Mouse (Mus musculus) spleen, embryonic (tissue): ENCODE data around the gene Gpr183.

Experiments used
- CTCF ChIA-PET: fragments of 350-600 bp; sonication (Branson Sonifier 250); formaldehyde crosslinking; loops from one replicate; lab custom pipeline; 2022; lab: Charles Lee

Gene Gpr183

DNA sequence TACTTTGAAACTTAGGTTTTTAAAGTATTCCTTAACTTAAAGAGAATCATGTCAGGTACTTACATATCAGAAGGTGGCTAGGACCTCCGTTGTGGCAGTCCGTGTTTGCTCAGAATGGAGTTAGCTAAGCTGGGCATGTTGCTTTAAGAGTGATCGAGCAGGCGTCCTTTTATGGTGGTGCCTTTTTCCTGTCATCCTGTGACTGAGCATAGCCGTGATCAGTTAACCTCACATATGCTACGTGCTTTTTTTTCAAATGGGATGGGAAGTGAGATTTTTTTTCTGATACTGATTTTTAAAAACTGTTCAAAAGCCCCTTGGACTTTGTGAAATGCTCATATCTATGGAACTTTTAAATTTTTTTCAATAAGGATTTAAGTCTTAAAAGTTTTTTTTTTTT lies at the start of gene Gpr183:
Gene Gpr183, minus strand, starts transcription at position 206 of the 400 bp plus-strand sequence.
- CTCF ChIA-PET, result interaction anchor here (0.6 to 2.0 kb wide), 7 partner anchors 14 to 224 kb away, joined by 3 to 22 read pairs (median 5); no protein-coding TSS in a partner anchor

DNA sequence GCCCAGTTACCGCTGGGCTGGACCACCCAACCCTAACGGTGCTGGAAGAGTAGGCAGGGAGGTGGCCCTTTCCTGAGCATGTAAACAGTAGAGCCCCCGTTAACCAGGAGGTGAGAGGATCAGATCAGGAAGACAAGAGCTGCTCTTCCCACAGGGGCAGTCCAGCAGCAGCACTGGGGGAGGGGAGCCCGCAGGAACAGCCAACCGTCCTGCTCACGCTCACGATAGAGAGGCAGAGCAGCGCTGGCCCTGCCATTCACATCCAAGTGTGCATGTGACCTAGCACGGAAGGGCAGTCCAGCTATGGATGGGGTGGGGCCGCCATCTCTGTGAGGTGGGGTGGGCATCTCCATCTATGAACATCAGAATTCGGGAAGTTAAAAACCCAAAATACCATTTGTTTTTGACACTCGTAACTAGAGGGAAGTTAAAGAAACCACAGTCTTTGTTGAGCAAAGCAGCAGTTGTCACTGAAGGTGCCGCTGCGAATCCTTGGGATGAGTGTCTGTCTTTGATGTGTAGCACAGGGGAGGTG lies 48.5 kb upstream of the Gpr183 start:
- CTCF ChIA-PET, result interaction anchor here (1.1 to 1.3 kb wide), 2 partner anchors 12 to 50 kb away, joined by 3 read pairs; no protein-coding TSS in a partner anchor

DNA sequence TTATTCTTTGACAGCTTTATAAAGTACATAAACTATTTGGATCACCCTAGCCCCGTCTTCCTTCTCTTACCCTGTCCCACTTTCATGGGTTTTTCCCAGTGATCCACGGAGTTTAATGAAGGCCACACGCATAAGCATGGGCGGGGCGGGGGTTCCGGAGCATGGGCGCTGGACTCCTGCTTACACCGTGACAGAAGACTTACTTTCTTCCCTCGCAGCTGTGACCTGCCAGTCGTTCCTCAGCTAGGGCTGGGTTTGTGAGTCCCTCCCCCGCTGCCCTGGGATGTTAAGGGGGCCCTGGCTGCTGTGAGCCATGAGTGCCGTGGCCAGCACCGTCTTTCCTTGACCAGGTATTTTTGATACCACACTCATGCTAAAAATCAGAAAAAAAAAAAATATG lies 47.8 kb upstream of the Gpr183 start:
- CTCF ChIA-PET, result interaction anchor here (1.3 kb wide), 1 partner anchor 49 kb away, joined by 3 read pairs; no protein-coding TSS in a partner anchor

DNA sequence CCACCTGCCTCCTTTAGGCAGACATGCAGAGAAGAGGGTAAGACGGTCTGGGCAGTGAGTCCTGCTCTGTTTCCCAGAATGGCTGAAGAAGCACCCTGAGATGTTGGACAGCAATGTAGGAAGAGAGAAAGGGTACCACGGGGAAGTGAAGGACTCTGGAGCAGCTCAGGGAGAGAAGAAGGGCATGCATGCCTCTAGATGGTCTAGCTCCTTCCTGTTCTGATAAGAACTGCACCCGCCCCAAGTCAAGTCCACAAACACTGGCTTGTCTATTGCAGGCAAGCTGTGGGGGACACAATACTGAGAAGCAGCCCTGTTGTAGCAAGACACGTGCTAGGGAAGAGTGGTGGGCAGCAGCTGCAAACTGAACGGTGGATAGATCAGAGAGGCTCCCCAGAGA lies 47.2 kb upstream of the Gpr183 start:
- CTCF ChIA-PET, result interaction anchor here (1.3 kb wide), 1 partner anchor 48 kb away, joined by 3 read pairs; no protein-coding TSS in a partner anchor

DNA sequence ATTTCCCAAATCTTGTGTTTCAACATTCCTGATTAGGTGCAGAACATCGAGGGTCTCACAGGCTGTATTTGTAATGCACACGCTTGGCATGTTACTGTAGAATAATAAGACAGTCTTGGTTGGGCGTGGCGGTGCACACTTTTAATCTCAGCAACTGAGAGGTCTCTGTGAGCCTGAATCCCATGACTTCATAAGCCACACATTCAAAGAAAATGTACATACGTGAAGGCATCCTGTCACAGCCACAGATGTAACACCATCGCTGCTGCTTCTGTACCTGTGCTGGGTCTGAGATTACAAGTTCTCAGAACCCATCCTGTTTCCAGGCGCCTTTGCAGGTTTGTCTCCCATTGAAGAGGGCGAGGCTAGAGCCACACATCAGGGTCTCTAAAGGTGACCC lies 46.8 kb upstream of the Gpr183 start:
- CTCF ChIA-PET, result no interaction called here

DNA sequence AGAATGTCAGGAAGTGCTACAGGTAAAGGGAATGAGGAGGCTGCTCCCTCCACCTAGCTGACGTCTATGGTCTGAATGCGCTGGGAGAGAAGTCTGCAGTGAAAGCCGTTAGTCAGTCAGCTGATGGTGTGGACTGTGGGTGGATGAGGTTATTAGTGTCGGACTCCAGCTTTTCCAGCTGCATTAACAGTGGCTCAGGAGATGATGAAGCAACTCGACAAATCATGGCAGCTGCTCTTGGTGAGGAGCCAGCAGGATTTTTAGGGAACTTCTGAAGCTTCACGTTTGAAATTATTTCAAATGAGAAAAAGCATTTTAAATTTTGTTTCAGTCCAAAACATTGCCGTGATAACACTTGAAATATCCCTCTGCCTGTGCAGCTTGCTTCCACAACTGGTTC lies 45.3 kb upstream of the Gpr183 start:
- CTCF ChIA-PET, result interaction anchor here (0.8 kb wide), 1 partner anchor 13 kb away, joined by 3 read pairs; no protein-coding TSS in a partner anchor

DNA sequence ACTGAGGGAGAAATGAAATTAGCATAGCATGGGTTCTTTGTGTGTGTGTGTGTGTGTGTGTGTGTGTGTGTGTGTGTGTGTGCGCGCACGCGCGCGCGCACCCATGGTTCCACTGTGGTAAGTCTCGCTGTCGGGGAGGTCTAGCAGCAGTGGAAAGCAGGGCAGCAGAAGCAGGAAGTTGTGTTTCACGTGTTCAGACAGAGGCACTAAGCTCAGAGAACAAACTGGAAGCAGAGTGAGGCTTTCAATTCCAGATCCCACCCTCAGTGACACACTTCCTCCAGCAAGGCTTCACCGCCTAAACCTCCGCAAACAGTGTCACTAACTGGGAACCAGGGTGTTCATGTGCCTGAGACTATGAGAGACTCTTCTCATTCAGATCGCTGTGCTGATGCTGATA lies 44.5 kb upstream of the Gpr183 start:
- CTCF ChIA-PET, result interaction anchor here (0.6 kb wide), 2 partner anchors 9 to 130 kb away, joined by 3 to 8 read pairs; no protein-coding TSS in a partner anchor

DNA sequence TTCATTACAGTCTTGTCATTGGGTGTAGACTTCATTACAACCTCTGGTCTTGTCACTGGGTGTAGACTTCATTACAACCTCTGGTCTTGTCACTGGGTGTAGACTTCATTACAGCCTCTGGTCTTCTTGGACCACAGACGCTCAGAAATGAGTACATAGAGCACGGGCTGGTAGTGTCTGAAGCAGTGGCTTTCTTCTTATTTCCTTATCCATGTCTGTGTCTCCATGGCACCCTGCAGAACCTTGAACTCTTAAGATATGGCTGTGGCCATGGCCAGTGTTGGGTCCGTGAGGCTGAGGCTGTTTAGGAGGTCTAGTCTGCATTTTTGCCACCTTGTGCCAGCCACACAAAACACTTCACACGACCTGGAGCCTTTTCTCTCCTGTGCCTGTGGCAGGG lies 43.3 kb upstream of the Gpr183 start:
- CTCF ChIA-PET, result no interaction called here

DNA sequence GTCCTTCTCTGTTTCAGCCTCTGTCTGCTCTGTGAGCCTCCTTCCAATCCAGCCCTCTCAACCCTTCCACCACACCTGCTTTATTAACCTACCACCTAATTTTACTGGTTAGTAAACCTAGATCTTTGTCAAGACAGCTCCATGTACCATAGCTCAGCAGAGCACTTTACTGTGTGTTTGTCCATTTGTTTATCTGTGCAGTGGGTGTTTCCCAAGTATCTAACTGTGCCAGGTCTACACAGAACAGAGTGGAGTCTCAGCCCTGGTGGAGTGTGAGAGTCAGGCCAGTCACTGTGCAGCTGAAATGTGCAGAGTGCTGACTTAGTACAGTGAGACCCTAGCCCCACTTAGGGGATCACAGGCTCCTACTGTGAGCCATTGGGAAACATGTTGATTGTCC lies 38.8 kb upstream of the Gpr183 start:
- CTCF ChIA-PET, result no interaction called here

DNA sequence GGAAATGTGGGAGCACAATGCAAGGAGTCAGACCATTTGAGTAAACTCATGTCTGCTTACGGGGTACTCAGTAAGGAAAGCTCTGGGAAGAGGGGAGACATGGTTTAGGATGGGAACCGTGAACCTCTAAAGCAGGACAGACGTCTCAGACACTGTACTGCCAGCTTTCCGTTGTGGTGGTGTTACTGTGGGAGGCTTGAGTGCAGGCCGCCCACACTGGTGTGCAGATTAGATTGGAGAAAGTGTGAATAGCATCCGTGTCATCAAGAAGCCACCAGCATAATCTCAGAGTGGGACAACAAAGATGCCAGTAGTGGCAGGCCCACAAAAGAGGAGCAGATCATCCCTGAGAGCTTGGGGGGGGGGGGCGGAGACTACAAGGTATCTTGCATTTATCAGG lies 37.2 kb upstream of the Gpr183 start:
- CTCF ChIA-PET, result interaction anchor here (0.5 kb wide), 1 partner anchor 18 kb away, joined by 4 read pairs; no protein-coding TSS in a partner anchor

DNA sequence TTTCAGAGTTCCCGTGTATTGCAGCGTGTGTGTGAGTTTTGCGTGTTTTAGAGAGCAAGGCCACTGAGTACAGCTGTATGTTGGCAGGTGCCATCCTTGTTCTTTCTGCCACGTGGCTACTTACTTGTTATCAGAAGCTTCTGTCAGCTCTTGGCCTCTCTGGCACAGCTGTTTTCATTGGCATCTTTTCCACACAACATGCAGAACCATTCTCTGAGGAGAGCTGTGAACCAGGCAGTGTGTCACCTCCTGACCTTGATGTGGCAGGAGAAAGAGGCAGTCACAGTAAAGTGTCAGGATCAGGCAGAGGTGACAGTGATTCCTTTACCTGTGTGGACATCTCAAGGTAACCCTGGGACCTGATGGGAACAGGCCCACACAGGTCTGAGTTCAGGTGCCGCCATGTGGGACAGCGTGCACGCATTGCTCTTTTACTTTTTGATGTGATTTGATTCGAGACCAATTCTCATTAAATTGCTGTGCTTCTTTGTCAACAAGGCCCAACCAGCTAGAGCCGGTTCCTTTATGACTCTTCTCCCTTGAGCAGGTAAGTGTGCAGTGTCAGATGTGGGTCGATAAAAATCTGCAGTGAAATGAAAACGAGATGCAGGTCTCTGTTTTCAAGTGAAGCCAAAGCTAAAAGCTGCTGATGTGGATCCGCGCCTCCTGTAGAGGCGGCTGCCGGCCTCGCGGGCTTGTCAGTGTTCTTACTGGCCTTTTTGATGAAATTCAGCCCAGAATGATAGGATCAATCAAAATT lies 35.5 kb upstream of the Gpr183 start:
- CTCF ChIA-PET, result interaction anchor here (0.6 to 1.2 kb wide), 2 partner anchors 9 to 13 kb away, joined by 3 read pairs; no protein-coding TSS in a partner anchor

DNA sequence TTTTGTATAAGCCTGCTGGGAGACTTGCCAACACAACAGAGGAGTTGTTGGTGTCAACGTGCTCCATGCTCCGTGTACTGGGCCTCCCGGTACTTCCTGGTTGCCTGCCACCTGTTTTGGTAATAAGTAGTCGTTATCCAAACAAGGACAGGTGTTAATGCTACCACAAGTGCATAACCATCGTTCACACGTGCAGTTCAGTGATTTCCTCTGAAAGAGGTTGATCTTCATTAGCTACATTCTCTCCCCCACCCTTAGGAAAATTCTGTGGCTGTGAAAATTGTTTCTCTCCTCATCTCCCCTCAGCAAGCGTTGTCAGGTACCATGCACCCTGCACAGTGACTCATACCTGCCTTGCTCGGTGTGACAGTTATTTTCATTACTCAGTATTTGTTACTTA lies 34.5 kb upstream of the Gpr183 start:
- CTCF ChIA-PET, result interaction anchor here (0.7 kb wide), 1 partner anchor 64 kb away, joined by 3 read pairs; no protein-coding TSS in a partner anchor

DNA sequence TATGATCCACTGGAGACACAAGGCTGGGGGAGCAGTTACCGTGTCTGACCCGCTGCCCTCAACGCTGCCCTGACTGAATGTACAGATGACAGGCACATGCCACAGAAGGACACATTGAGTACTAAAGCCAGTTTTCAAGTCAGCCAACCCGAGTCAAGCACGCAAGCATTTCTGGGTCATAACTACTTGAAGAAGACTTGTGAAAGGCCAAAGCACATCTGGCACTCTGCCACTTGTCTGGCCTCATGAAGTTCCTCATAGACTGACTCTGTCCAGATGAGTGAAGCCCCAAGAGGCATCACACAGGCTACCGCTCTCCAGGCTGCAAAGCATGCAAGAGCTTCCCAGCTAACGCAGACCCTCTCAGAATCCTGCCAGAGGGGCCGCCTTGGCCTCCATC lies 31.8 kb upstream of the Gpr183 start:
- CTCF ChIA-PET, result interaction anchor here (0.6 to 1.4 kb wide), 3 partner anchors 9 to 51 kb away, joined by 3 read pairs; no protein-coding TSS in a partner anchor

DNA sequence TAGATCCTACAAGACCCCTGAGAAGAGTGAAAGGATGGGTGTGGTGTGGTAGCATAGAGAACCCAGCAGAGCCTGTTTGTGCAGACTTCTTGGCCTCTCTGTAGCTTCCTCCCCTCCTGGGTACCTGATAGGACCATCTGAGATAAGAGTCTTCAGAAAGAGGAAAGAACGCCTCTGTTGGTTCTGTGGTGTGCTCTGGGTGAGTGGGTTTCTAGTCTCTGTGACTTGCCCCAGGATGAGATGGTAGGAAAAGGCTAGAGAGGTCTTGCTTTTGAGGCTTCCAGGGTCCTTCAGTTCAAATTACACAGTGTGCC lies 30.5 kb upstream of the Gpr183 start:
- CTCF ChIA-PET, result interaction anchor here (0.6 kb wide), 1 partner anchor 582 kb away, joined by 6 read pairs; no protein-coding TSS in a partner anchor

DNA sequence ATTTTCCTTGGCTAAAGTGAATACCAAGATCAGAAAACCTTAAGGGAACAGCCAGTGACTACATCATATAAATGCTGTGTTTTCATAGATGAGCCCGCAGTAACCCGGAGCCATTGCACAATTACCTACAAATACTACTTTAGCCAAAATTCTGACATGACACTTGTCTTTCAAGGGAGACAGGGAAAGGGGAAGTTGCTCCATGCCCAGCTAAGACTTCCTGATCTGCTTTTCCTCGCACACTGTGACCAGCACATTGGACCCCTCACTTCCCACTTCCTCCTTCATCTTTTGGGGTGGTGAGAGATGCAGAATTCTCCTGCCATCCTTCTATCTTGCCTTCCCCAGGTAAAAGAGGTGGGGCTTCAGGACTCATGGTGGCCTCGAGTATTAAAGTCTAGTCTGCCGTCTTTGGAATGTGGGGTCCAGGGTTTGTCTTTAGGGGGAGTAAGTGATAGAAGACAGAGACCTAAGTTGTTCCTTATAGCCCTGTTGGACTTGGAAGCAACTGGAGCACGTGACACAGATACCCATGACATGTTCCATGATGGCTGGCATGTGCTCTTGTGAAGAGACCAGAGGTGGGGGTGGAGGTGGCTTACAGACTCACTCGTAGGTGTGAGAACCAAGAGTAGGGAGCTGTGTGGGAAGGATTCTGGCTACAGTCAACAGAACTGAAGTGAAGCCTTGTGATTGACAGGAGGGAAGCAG lies 30.0 kb upstream of the Gpr183 start:
- CTCF ChIA-PET, result no interaction called here

DNA sequence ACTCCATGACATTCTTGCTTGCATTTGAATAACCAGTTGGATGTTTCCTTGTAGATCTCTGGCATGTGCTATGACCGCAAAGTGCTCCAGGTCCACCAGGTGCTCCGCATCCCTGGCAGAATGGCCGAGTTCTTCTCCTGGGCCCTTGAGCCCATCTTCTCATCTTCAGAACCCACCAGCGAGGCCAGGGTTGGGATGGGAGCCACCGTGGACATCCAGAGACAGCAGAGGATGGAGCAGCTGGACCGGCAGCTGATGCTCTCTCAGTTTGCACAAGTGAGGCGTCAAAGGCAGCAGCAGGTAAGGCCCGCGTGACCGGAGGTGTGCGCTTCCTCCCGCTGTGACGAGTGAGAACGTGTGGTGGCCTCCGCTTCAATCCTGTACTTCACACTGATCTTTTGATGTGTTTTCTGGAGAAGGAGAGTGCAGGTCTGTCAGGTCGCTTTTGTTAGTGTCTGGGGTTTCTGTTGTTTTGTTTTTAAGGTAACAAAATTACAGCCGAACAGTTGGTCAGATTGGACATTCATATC lies 29.2 kb upstream of the Gpr183 start:
- CTCF ChIA-PET, result no interaction called here

DNA sequence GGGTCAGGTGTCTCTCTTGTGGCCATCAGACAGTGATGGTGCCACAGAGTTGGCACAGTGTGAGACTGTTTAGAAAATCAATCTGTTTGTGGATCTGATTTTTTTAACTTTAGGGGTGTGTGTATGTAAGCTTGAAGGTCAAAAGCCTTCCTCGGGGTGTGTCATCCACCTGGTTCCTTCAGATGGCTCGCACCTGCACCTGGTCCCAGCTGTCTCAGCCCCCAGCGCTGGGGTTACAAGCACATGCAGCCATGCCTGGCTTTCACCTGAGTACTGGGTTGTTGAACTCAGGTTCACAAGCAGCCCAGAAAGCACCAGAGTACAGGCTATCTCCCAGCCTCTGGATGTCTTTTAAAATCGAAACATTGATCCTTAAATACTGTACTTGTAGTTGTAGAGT lies 28.6 kb upstream of the Gpr183 start:
- CTCF ChIA-PET, result no interaction called here

DNA sequence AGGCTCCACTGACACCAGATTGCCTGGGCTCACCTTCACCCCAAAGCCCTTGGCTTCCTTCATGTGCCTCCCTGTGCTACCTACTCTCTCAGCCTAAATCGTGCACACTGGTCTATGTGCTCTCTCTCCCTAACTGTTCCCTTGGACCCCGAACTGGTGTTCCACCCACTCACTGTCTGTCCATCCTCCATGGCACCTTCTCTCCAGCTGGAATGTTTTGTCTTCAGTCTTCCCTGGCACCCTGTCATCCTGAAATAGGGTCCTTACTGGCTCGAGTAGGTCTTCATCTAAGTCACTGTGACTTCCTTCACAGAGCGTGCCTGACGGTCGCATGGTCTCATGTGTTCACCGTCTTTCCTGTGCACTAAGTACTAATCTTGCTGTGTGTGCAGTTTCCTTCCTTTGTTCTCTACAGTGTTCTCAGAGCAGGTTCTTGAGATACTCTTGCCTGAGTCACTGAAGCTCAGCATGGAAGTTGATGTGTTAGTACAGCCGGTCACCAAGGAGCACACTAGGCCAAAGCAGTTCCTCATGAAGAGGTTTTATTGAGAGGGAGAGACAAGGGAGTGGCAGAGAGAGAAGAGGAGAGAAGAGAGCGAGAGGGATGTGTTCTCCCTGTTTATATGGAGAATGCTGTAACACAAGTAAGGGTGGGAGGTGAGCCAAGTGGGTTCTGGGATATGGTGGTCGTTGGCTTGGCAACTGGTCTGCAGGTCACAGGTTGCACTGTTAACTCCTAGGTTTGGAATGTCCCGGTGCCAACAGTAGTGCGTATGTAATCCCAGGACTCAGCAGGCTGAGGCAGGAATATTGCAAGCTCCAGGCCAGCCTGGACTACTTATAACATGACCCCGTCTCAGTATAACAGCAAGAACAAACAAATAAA lies 27.6 kb upstream of the Gpr183 start:
- CTCF ChIA-PET, result no interaction called here

DNA sequence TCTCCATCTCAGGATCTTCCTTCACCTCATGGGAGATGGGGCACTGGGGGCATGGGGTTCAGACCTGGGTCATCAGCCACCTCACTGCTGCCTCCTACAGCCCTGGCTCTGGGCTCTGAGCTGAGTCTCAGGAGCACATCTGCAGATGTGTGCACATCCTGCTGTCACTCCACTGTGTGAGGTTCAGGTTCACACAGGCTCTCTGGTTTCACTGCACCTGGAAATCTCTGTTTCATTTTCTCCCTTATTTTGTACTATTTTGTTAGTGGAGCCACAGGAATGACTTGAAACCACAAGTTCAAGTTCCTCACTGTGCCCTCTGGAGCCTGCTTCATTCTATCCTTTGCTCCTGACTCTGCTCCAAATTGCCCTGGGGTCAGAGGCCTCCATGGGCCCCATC lies 26.9 kb upstream of the Gpr183 start:
- CTCF ChIA-PET, result no interaction called here

DNA sequence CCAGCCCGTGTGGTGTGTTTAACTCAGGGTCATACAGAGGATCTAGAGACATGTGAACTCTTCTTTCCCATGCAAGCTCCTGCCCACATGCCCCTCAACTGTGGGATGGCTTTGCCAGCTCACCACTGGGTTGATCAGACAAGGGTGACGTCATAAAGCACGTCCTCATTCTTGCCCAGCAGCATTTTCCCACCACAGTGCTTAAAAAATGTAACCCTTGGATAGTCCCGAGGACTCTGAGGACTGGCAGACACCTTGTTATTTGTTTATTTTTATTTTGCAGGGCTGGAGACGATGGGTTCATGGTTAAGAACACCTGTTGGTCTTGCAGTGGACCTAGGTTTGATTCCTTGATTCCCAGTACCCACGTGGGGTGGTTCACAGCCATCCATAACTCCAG lies 25.9 kb upstream of the Gpr183 start:
- CTCF ChIA-PET, result interaction anchor here (0.7 kb wide), 1 partner anchor 18 kb away, joined by 3 read pairs; no protein-coding TSS in a partner anchor

DNA sequence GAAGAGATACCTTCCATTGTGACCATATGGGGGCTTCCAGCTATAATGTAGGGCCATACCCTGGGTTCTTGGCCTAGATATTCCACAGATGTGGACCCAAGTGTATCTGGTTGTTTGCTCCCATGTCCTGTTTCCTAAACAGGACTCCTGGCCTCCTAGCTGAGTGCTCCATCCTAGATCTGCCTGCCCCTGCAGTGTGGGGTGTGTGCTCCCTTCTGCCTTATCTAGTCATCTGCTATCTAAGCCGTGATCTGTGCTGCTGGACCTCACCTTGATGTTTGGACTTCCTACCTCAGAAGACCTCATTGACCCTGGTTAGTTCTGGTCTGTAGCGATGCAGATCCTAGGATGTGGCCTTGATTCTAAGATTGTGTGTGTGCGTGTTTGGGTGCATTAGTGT lies 24.9 kb upstream of the Gpr183 start:
- CTCF ChIA-PET, result no interaction called here
